Mouse (Mus musculus) ES-Bruce4 (cell line): ENCODE measurements at regions not wholly inside any gene's neighbourhood (a gene's known extent, or its start where the extent isn't known, plus 50 kb on each side); places are given as distances from the start of the nearest gene placed in this dataset.

ENCODE experiments used
- H3K27ac ChIP-seq: 2 replicates; pipeline ENCODE4 v1.5.1; 2012; ENCODE audit warnings: low read length, inconsistent platforms; ENCODE audit not compliant: insufficient read depth
- H3K27me3 ChIP-seq: 2 replicates; pipeline ENCODE4 v1.6.1; 2012; ENCODE audit warnings: mild to moderate bottlenecking, low read length, inconsistent platforms; ENCODE audit not compliant: control insufficient read depth, poor library complexity, insufficient read depth, severe bottlenecking
- H3K36me3 ChIP-seq: 2 replicates; pipeline ENCODE4 v1.6.1; 2012; ENCODE audit warnings: inconsistent platforms, mild to moderate bottlenecking, low read length, moderate library complexity; ENCODE audit not compliant: control insufficient read depth, poor library complexity, insufficient read depth, severe bottlenecking
- H3K4me1 ChIP-seq: one replicate; pipeline ENCODE4 v1.8.1; 2011; ENCODE audit warnings: low read length; ENCODE audit not compliant: control insufficient read depth, insufficient read depth
- H3K4me3 ChIP-seq: 2 replicates; pipeline ENCODE4 v1.5.1; 2011; ENCODE audit warnings: low read depth, mild to moderate bottlenecking, low read length
- H3K9ac ChIP-seq: 2 replicates; pipeline ENCODE4 v1.6.1; 2012; ENCODE audit warnings: low read depth, mild to moderate bottlenecking, inconsistent platforms; ENCODE audit not compliant: poor library complexity, severe bottlenecking
- H3K9me3 ChIP-seq: replicated peaks from 2 replicates; pipeline ENCODE4 v1.6.1; 2012; ENCODE audit warnings: mild to moderate bottlenecking, low read length, inconsistent platforms; ENCODE audit not compliant: control insufficient read depth, poor library complexity, insufficient read depth, severe bottlenecking
- CTCF ChIP-seq: IDR thresholded peaks from one replicate; pipeline ENCODE4 v1.8.1; 2011; ENCODE audit warnings: low read depth, low read length
- EP300 ChIP-seq: IDR thresholded peaks from 2 replicates; pipeline ENCODE4 v1.6.1; 2011; ENCODE audit warnings: low read depth, low read length; ENCODE audit not compliant: insufficient read depth
- POLR2A ChIP-seq: IDR thresholded peaks from one replicate; pipeline ENCODE4 v1.8.1; 2011; ENCODE audit warnings: low read length; ENCODE audit not compliant: insufficient read depth

DNA sequence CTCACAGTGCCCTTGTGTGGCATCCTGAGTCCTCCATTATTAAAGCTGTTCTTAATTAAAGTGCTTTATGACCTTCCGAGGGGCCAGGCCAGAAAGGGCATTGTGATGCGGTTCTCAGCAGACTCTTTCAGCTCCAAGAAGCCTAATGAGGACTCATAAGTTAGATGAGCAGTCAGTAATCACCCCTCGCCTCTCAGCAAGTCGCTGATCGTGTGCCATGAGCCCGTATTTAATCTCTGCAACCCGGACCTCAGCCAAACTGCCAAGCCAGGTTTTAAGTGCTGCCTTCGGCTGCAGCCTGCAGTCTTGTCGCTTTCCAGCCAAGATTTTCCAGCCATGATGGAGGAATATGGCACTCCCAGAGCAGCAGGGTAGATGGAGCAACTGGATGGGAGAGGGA, 56.1 kb upstream of the Rbfox1 start:
- no peak for TF ChIP-seq POLR2A
- TF ChIP-seq CTCF, result no peak
- no peak for TF ChIP-seq EP300
- Histone ChIP-seq H3K27me3 (no peaks in the 10 kb centered on the region), H3K9me3 (no peaks in the 10 kb centered on the region; the same call in 1 of the 2 replicates), H3K4me3 (no peak overlapping the region), H3K36me3 (no peaks in the 10 kb centered on the region), H3K27ac (no peak overlapping the region), H3K4me1 (no peaks in the 10 kb centered on the region), H3K9ac (no peak overlapping the region)

DNA sequence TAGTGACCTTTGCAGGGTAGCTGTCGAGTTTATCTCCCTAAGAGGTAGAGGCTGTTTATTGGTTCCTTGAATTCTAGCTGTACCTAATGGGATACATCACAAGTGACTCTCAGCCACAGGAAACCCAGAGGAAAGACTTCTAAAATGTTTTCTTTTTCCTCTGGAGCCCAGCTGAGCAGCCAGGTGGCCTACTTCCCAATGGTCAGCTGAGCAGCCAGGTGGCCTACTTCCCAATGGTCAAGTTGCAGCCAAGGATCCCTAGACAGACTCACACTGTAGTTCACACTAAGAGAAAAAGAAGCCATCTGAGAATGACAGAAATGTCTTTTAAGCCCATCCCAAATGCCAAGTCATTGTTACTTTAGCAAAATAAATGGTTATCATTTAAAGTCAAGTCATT, 61.8 kb upstream of the Rbfox1 start:
- Histone ChIP-seq H3K27me3 (no peaks in the 10 kb centered on the region), H3K4me3 (no peak overlapping the region), H3K9ac (no peak overlapping the region), H3K27ac (no peak overlapping the region), H3K36me3 (no peaks in the 10 kb centered on the region), H3K9me3 (no peaks in the 10 kb centered on the region; the same call in 1 of the 2 replicates), H3K4me1 (no peaks in the 10 kb centered on the region)
- TF ChIP-seq EP300 (no peak), POLR2A (no peak), CTCF (no peak)

GRCm38 (mm10) chr16:5817166-5817565, 68.0 kb upstream of the Rbfox1 start:
- TF ChIP-seq POLR2A (no peak), EP300 (no peak), CTCF (no peak)
- H3K9ac ChIP-seq, result no peak overlapping the region

DNA sequence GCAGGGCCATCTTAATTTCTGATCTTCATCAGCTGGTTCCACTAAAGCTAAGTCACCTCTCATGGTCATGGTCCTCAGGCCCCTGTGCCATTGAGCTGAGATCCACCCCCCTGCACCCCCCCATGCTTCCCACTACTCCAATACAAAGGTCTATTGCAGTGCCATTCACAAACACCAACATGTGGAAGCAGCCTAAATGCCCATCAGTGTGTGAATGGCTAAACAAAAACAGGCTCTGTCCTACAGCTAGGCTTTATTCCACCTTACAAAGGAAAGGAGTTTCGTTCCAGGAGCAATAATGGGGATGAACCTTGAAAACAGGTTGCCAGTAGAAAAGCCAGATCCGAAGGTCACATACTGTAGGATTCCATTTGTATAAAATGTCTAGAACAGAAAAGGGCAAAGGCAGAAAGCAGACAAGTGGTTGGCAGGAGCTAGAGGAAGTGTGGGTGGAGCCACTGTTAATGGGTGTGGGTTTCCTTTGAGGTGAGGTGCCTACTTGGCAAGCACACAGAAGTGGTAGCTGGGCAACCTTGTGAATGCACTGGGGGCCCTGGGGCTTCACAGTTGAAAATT, 72.8 kb upstream of the Rbfox1 start:
- Histone ChIP-seq H3K36me3 (no peaks in the 10 kb centered on the region), H3K9ac (no peak overlapping the region), H3K27ac (no peak overlapping the region), H3K27me3 (no peaks in the 10 kb centered on the region), H3K4me3 (no peak overlapping the region), H3K9me3 (no peaks in the 10 kb centered on the region), H3K4me1 (peaks cover 2% of the 10 kb centered on the region)
- TF ChIP-seq EP300 (no peak), POLR2A (no peak), CTCF (no peak)

More at GRCm38 (mm10) chr16:5817166-5817565, 68.0 kb upstream of the Rbfox1 start:
- peaks cover 1% of the 10 kb centered on the region for H3K4me1 ChIP-seq
- H3K27ac ChIP-seq, result peak overlapping the region; percentile 51; the same call in 1 of the 2 replicates
- H3K36me3 ChIP-seq, result no peaks in the 10 kb centered on the region
- H3K27me3 ChIP-seq, result no peaks in the 10 kb centered on the region
- H3K4me3 ChIP-seq, result no peak overlapping the region
- no peaks in the 10 kb centered on the region for H3K9me3 ChIP-seq

DNA sequence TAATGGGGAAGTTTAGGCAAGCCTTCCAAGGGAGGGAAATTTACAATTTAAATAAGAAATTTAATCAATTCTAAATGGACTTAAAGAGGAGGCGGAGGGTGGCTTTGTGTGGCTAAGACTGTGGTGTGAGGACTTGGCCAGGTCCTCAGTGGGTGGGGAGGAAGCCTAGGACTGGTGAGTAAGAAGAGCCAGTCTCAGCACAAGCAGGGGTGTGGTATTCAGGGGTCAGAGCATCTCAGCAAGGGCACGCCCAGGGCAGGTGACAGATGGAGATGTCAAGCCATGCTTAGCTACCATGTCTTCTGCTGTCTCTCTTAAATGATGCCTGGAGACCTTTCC, 73.5 kb upstream of the Rbfox1 start:
- Histone ChIP-seq H3K4me1 (peaks cover 2% of the 10 kb centered on the region), H3K36me3 (no peaks in the 10 kb centered on the region), H3K9ac (no peak overlapping the region), H3K27me3 (no peaks in the 10 kb centered on the region), H3K27ac (no peak overlapping the region), H3K9me3 (no peaks in the 10 kb centered on the region), H3K4me3 (no peak overlapping the region)
- no peak for TF ChIP-seq CTCF
- TF ChIP-seq EP300, result peak; percentile 24; the same call in 1 of the 2 replicates

- H3K4me3 ChIP-seq, result no peak overlapping the region
- peaks cover 2% of the 10 kb centered on the region for H3K4me1 ChIP-seq
- H3K27ac ChIP-seq, result no peak overlapping the region
- H3K36me3 ChIP-seq, result no peaks in the 10 kb centered on the region
- TF ChIP-seq POLR2A (no peak), CTCF (no peak), EP300 (no peak)
- H3K9me3 ChIP-seq, result no peaks in the 10 kb centered on the region
- H3K9ac ChIP-seq, result no peak overlapping the region
- H3K27me3 ChIP-seq, result no peaks in the 10 kb centered on the region
Observed at GRCm38 (mm10) chr16:5810986-5811653, 74.0 kb upstream of the Rbfox1 start.
